Mouse (Mus musculus): ENCODE measurements around the gene Miip. TPM values are rescaled to one million over a fixed set of nuclear protein-coding genes. Genes with fewer than 3 reads are reported as not detected.

Gene Miip
- total RNA-seq, 2 experiments from 2014 or later, result 12.8 to 22.4 TPM

Other genes with a start within 250 kb of the Miip start
- gene Zfp979, start 226.3 kb downstream of the Miip start, total RNA-seq (2021), result under 1 TPM; 0.54 to 0.68 TPM
- under 1 TPM in 1 of 2 experiments, not detected in 1; 0.10 TPM for gene Zfp534, start 166.3 kb downstream of the Miip start, total RNA-seq (2021)
- gene Zfp984, start 59.0 kb downstream of the Miip start, total RNA-seq (2021), result 1 to 10 TPM; 1.9 to 2.0 TPM
- gene Zfp933, start 20.4 kb downstream of the Miip start, total RNA-seq (2021), result 10 to 100 TPM; 15.2 to 21.5 TPM
- gene Fv1, start 163 bp upstream of the Miip start, total RNA-seq (2021), result 1 to 10 TPM; 8.7 to 9.5 TPM
- 100 to 1,000 TPM; 181 to 206 TPM for gene Mfn2, start 35.9 kb upstream of the Miip start, total RNA-seq (2021)
- 10 to 100 TPM; 15.7 to 16.5 TPM for gene Plod1, start 68.0 kb upstream of the Miip start, total RNA-seq (2021)
- 10 to 100 TPM; 27.4 to 29.1 TPM for gene 2510039O18Rik, start 72.1 kb upstream of the Miip start, total RNA-seq (2021)
- gene Nppb, start 117.0 kb upstream of the Miip start, total RNA-seq (2021), result not detected
- not detected for gene Nppa, start 131.9 kb upstream of the Miip start, total RNA-seq (2021)
- 10 to 100 TPM; 77.1 to 79.7 TPM for gene Clcn6, start 170.0 kb upstream of the Miip start, total RNA-seq (2021)
- gene Mthfr, start 170.3 kb upstream of the Miip start, total RNA-seq (2021), result 10 to 100 TPM; 26.6 to 38.0 TPM
- gene Agtrap, start 219.2 kb upstream of the Miip start, total RNA-seq (2021), result 1 to 10 TPM; 5.9 to 7.7 TPM

Data from left cerebral cortex, postnatal 36 days (tissue).